Mouse (Mus musculus) gastrocnemius, postnatal 25 days (tissue): ENCODE data around the gene Plppr3. TPM values are rescaled to one million over a fixed set of nuclear protein-coding genes. Genes with fewer than 3 reads are reported as not detected.
A peak's percentile ranks its signal among the peaks of the same experiment; 100 is the strongest.
"Not testable (repeated sequence)": the region's sequence is repeated elsewhere in the genome, so short reads cannot be mapped to it uniquely, and the experiment has no call there.

ENCODE experiments used
- DNase-seq: peaks from one replicate; pipeline ENCODE4 v3.0.0; 2022
- total RNA-seq, 2 experiments: library from RNA; stranded (reverse); gene quantifications; 1 replicate in 1 of 2; 2 replicates in 1 of 2; pipeline ENCODE4 v1.2.3; 2021

Gene Plppr3
- total RNA-seq, 2 experiments from 2014 or later = 0.13 to 0.27 TPM

GRCm38 (mm10) chr10:79900951-79901410, 26.5 kb upstream of the Plppr3 start:
- DNase-seq = no peak

GRCm38 (mm10) chr10:79897316-79898245, 23.1 kb upstream of the Plppr3 start:
- DNase-seq = no peak

GRCm38 (mm10) chr10:79896814-79897213, 22.4 kb upstream of the Plppr3 start:
- DNase-seq = no peak

GRCm38 (mm10) chr10:79896306-79896705, 21.9 kb upstream of the Plppr3 start:
- peak; percentile 5 for DNase-seq

GRCm38 (mm10) chr10:79892451-79893118, 18.2 kb upstream of the Plppr3 start:
- DNase-seq = peak; percentile 54

- no peak for DNase-seq
Observed at GRCm38 (mm10) chr10:79890670-79891069, 16.2 kb upstream of the Plppr3 start, which contains the start of gene Cfd. Gene Cfd, plus strand, starts transcription at chr10:79890853.

GRCm38 (mm10) chr10:79889386-79889785, 15.0 kb upstream of the Plppr3 start:
- DNase-seq = no peak

GRCm38 (mm10) chr10:79886611-79887010, 12.2 kb upstream of the Plppr3 start:
- DNase-seq = no peak

- no peak for DNase-seq
Observed at GRCm38 (mm10) chr10:79886054-79886453, 11.6 kb upstream of the Plppr3 start, which contains the start of gene Elane. Gene Elane, plus strand, starts transcription at chr10:79886247.

- not testable (repeated sequence) for DNase-seq
Observed at GRCm38 (mm10) chr10:79884938-79885337, 10.5 kb upstream of the Plppr3 start.

- peak; percentile 61 for DNase-seq
Observed at GRCm38 (mm10) chr10:79884446-79884845, 10.0 kb upstream of the Plppr3 start.

- peak; percentile 59 for DNase-seq
Observed at GRCm38 (mm10) chr10:79883297-79884084, 9.1 kb upstream of the Plppr3 start.

- DNase-seq = no peak
Observed at GRCm38 (mm10) chr10:79881981-79882380, 7.5 kb upstream of the Plppr3 start.

GRCm38 (mm10) chr10:79880721-79881120, 6.3 kb upstream of the Plppr3 start:
- DNase-seq = no peak

- DNase-seq = no peak
Observed at GRCm38 (mm10) chr10:79879527-79879926, 5.1 kb upstream of the Plppr3 start.

GRCm38 (mm10) chr10:79877757-79878156, 3.3 kb upstream of the Plppr3 start:
- DNase-seq = peak; percentile 61

GRCm38 (mm10) chr10:79877174-79877573, 2.7 kb upstream of the Plppr3 start:
- no peak for DNase-seq

- no peak for DNase-seq
Observed at GRCm38 (mm10) chr10:79873715-79874289, 632 bp downstream of the Plppr3 start.

GRCm38 (mm10) chr10:79873313-79873712, 1.1 kb downstream of the Plppr3 start:
- no peak for DNase-seq

GRCm38 (mm10) chr10:79872862-79873261, 1.6 kb downstream of the Plppr3 start:
- DNase-seq = no peak

GRCm38 (mm10) chr10:79871845-79872244, 2.6 kb downstream of the Plppr3 start:
- no peak for DNase-seq

GRCm38 (mm10) chr10:79866601-79867000, 7.8 kb downstream of the Plppr3 start:
- no peak for DNase-seq
